Mouse (Mus musculus) stomach, embryonic 15.5 days (tissue): Measurements from ENCODE around the gene Gm9. TPM values are rescaled to one million over a fixed set of nuclear protein-coding genes. Genes with fewer than 3 reads are reported as not detected.
"Not testable (repeated sequence)": the region's sequence is repeated elsewhere in the genome, so short reads cannot be mapped to it uniquely, and the experiment has no call there.

ENCODE experiments used
- ATAC-seq: fragments of 200-750 bp; cut with Nextera tagmentation; 2 replicates; pipeline ENCODE4 v1.8.0; 2017; ENCODE audit warnings: low read depth, moderate number of reproducible peaks, moderate TSS enrichment; ENCODE audit not compliant: insufficient read depth, low FRiP score
- H3K27ac ChIP-seq: fragments of 300-500 bp; sonication (generic); 2 replicates; pipeline ENCODE4 v1.5.1; 2015; ENCODE audit warnings: mild to moderate bottlenecking, inconsistent platforms
- H3K27me3 ChIP-seq: fragments of 300-500 bp; sonication (generic); replicated peaks from 2 replicates; pipeline ENCODE4 v1.6.1; 2015; ENCODE audit warnings: inconsistent platforms
- H3K36me3 ChIP-seq: fragments of 300-500 bp; sonication (generic); 2 replicates; pipeline ENCODE4 v1.6.1; 2015; ENCODE audit warnings: inconsistent platforms
- H3K4me1 ChIP-seq: fragments of 300-500 bp; sonication (generic); 2 replicates; pipeline ENCODE4 v1.6.1; 2015; ENCODE audit warnings: inconsistent platforms
- H3K4me2 ChIP-seq: fragments of 300-500 bp; sonication (generic); 2 replicates; pipeline ENCODE4 v1.6.1; 2015; ENCODE audit warnings: mild to moderate bottlenecking, inconsistent platforms
- H3K4me3 ChIP-seq: fragments of 300-500 bp; sonication (generic); replicated peaks from 2 replicates; pipeline ENCODE4 v1.5.1; 2015; ENCODE audit warnings: inconsistent platforms
- H3K9ac ChIP-seq: fragments of 300-500 bp; sonication (generic); 2 replicates; pipeline ENCODE4 v1.6.1; 2015; ENCODE audit warnings: inconsistent platforms
- H3K9me3 ChIP-seq: fragments of 300-500 bp; sonication (generic); 2 replicates; pipeline ENCODE4 v1.6.1; 2016; ENCODE audit warnings: inconsistent platforms
- WGBS: fragments of 180-500 bp; shearing (Covaris S2); methylation state at CpG from one replicate; pipeline ENCODE4 v1.1.7; 2015; 5-methylcytosine and 5-hydroxymethylcytosine counted together
- polyA plus RNA-seq: library from polyadenylated mRNA; unstranded; fragments of >200 nt; fragmentation: Nextera tagmentation; extraction: Ambion mirVana; gene quantifications from 2 replicates; pipeline ENCODE4 v1.2.1, GENCODE M21; 2015

Gene Gm9
- polyA plus RNA-seq = not detected in 2 replicates

GRCm38 (mm10) chrX:37210941-37211340 lies at the start of gene Gm9:
TSS of gene Gm9 (minus strand) at chrX:37211041.
- H3K27ac ChIP-seq = no peak within 1 kb of the TSS
- WGBS = 80% methylated on average over 10 of the region's 10 CpGs
- H3K4me1 ChIP-seq = no peaks in the 10 kb centered on the region
- no peak for ATAC-seq
- H3K4me3 ChIP-seq = no peak within 1 kb of the TSS
- no peaks in the 10 kb centered on the region for H3K27me3 ChIP-seq
- H3K36me3 ChIP-seq = no peaks in the 10 kb centered on the region
- H3K9ac ChIP-seq = no peak within 1 kb of the TSS
- no peaks in the 10 kb centered on the region for H3K9me3 ChIP-seq
- H3K4me2 ChIP-seq = no peak within 1 kb of the TSS

DNA sequence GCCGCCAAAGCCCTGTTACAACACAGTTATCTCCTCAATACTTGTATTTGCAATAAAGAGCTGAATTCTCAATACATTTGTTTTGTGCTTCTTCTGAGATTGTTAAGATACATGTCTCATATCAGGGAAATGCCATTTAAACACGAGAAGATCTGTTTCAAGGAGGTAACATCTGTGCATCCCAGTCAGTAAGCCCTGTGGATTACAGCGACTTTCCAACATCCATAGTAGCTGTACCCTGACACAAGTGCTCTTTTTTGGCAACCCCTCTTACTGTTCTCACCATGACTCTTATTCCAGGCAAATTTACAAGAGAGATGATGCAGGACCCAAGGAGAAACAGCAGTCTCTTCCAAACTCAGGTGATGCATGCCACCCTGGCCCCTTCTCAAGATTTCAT lies 38.8 kb upstream of the Gm9 start, which contains the start of gene Rhox3a:
Gene Rhox3a (plus strand): TSS at position 301 of the 400 bp plus-strand sequence.
- not testable (repeated sequence) for ATAC-seq, H3K27me3 ChIP-seq
- 82% methylated on average over 1 of the region's 3 CpGs for WGBS

GRCm38 (mm10) chrX:37244676-37245075 lies 33.8 kb upstream of the Gm9 start, which contains the start of gene Rhox2a:
TSS of gene Rhox2a (plus strand) at chrX:37244976.
- not testable (repeated sequence) for H3K4me2 ChIP-seq, H3K27me3 ChIP-seq, ATAC-seq, H3K27ac ChIP-seq, H3K4me1 ChIP-seq, H3K9me3 ChIP-seq, H3K9ac ChIP-seq, H3K4me3 ChIP-seq, H3K36me3 ChIP-seq
- WGBS = 100% methylated on average over 2 of the region's 9 CpGs

More for the DNA sequence above, 38.8 kb upstream of the Gm9 start, which contains the start of gene Rhox3a:
- not testable (repeated sequence) for H3K27ac ChIP-seq, H3K4me2 ChIP-seq, H3K9ac ChIP-seq, H3K9me3 ChIP-seq, H3K4me1 ChIP-seq, H3K36me3 ChIP-seq, H3K4me3 ChIP-seq

DNA sequence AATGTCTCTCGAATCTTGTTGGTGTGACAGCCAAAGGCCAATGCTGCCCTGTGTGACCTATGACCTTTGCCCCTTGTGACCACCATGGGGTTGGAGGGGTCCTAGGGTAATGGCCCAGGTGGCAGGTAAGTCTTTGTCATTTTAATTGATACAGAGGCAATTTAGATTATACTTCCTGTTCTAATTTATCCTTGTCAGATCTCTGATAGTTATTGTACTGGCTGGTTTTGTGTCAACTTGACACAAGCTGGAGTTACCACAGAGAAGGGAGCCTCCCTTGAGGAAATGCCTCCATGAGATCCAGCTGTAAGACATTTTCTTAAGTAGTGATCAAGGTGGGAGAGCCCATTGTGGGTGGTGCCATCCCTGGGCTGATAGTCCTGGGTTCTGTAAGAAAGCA lies 11.3 kb upstream of the Gm9 start, which contains the start of gene Rhox1:
Gene Rhox1 (minus strand): TSS at position 101 of the 400 bp plus-strand sequence.
- not testable (repeated sequence) for H3K4me2 ChIP-seq, ATAC-seq, H3K27me3 ChIP-seq, H3K27ac ChIP-seq, H3K9me3 ChIP-seq, H3K36me3 ChIP-seq, H3K4me3 ChIP-seq, H3K4me1 ChIP-seq, H3K9ac ChIP-seq
- 53% methylated on average over 1 of the region's 1 CpGs for WGBS

- Histone ChIP-seq H3K4me2 (no peak overlapping the region), H3K9ac (no peak overlapping the region), H3K36me3 (no peaks in the 10 kb centered on the region), H3K9me3 (no peaks in the 10 kb centered on the region), H3K27ac (no peak overlapping the region), H3K27me3 (no peaks in the 10 kb centered on the region), H3K4me1 (no peaks in the 10 kb centered on the region), H3K4me3 (no peak overlapping the region)
- 55% methylated on average over 8 of the region's 8 CpGs for WGBS
- no peak for ATAC-seq
These were observed 12.2 kb downstream of the Gm9 start for GRCm38 (mm10) chrX:37198676-37199075.

GRCm38 (mm10) chrX:37191744-37192379 lies 19.0 kb downstream of the Gm9 start:
- peak overlapping the region; percentile 52 for H3K4me3 ChIP-seq
- no peaks in the 10 kb centered on the region for H3K4me1 ChIP-seq
- no peak overlapping the region for H3K27ac ChIP-seq
- 28% methylated on average over 28 of the region's 28 CpGs for WGBS
- H3K27me3 ChIP-seq = no peaks in the 10 kb centered on the region
- H3K9me3 ChIP-seq = no peaks in the 10 kb centered on the region
- no peak for ATAC-seq
- no peaks in the 10 kb centered on the region for H3K36me3 ChIP-seq
- H3K9ac ChIP-seq = no peak overlapping the region
- H3K4me2 ChIP-seq = peak overlapping the region; percentile 61

DNA sequence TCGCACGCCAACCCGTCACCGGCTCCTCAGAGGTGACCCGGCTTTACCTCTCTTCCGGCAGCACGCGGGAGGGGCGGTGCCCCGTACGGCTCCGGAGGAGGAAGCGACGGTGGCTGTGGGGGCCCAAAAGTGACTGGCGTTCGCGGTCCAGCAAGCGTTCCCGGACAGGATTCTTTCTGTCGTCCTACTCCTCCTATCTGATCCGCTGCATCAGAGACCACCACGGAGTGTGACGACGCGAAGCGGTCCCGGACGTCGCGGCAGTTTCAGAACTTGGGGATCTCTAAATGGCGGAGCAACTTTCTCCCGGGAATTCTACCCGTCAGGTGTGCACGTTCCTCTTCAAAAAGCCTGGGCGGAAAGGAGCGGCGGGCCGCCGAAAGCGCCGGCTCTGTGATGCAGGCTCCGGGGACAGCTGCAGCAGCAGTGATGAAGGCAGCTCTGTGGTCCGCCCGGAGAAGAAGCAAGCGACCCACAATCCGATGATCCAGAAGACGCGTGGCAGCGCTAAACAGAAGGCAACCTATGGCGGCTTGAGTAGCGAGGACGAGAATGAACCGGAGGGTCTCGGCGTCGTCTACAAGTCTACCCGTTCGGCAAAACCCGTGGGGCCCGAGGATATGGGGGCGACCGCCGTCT lies 19.6 kb downstream of the Gm9 start, which contains the start of the genes Ndufa1 and Rnf113a1:
Gene Ndufa1 (minus strand): TSS at position 59 of the 639 bp plus-strand sequence.
Gene Rnf113a1 (plus strand): TSS at position 141 of the 639 bp plus-strand sequence.
- H3K9me3 ChIP-seq = no peaks in the 10 kb centered on the region
- peak; percentile 81 for ATAC-seq
- H3K27ac ChIP-seq = peak within 1 kb of the TSS; percentile 40; the same call in 1 of the 2 replicates
- peak within 1 kb of the TSS; percentile 52 for H3K4me3 ChIP-seq
- H3K9ac ChIP-seq = peak within 1 kb of the TSS; percentile 29; the same call in 1 of the 2 replicates
- H3K4me1 ChIP-seq = no peaks in the 10 kb centered on the region
- H3K36me3 ChIP-seq = no peaks in the 10 kb centered on the region
- WGBS = 17% methylated on average over 63 of the region's 63 CpGs
- H3K27me3 ChIP-seq = no peaks in the 10 kb centered on the region
- peak within 1 kb of the TSS; percentile 61 for H3K4me2 ChIP-seq

DNA sequence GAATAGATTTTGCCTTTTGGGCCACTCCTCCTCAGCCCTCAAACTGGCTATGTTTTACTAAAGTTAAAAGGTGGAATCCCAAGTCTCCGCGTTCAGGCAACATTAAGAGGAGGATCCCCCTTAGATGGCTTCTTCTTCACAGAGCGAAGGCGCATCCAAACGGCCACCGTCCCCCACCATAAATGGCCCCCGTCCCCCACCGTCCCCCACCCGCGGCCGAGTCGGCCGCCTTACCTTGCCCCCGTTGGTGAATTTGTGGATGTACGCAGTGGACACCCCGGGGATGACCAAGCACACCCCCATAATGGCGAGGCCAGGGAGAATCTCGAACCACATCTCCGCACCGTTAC lies 20.1 kb downstream of the Gm9 start:
- 14% methylated on average over 20 of the region's 20 CpGs for WGBS
- Histone ChIP-seq H3K27ac (no peak overlapping the region), H3K4me1 (no peaks in the 10 kb centered on the region), H3K9ac (no peak overlapping the region), H3K4me3 (peak overlapping the region; percentile 52), H3K36me3 (no peaks in the 10 kb centered on the region), H3K27me3 (no peaks in the 10 kb centered on the region), H3K4me2 (peak overlapping the region; percentile 61), H3K9me3 (no peaks in the 10 kb centered on the region)
- ATAC-seq = no peak

DNA sequence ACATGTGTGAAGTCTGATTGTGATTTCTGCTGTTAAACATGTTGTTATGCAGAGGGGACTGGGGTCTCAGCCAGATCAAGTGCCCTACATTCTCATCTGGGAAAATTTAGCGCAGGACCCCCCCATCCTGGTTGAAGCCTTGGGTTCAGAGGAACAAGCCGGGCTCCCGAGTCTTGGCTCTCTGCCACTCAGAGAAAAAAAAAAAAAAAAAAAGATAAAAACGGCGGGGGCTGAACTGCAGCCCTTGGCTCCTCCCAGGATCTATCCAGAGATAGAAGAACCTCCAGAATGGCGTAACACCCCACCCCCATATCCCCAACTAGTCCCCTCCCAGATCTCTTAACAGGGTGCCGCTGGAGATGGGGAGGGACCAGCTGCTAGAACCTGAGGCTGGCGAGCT lies 26.4 kb downstream of the Gm9 start:
- H3K4me3 ChIP-seq, H3K9me3 ChIP-seq, ATAC-seq, H3K9ac ChIP-seq, H3K27ac ChIP-seq, H3K4me1 ChIP-seq, H3K36me3 ChIP-seq, H3K4me2 ChIP-seq, H3K27me3 ChIP-seq: not testable (repeated sequence)
- 61% methylated on average over 7 of the region's 8 CpGs for WGBS

- no peaks in the 10 kb centered on the region for H3K9me3 ChIP-seq
- no peaks in the 10 kb centered on the region for H3K36me3 ChIP-seq
- no peak within 1 kb of the TSS for H3K27ac ChIP-seq
- no peak within 1 kb of the TSS for H3K9ac ChIP-seq
- no peak within 1 kb of the TSS for H3K4me2 ChIP-seq
- no peak within 1 kb of the TSS for H3K4me3 ChIP-seq
- H3K27me3 ChIP-seq = no peaks in the 10 kb centered on the region
- H3K4me1 ChIP-seq = no peaks in the 10 kb centered on the region
- no peak for ATAC-seq
- WGBS = 44% methylated on average over 5 of the region's 5 CpGs
These were observed 42.1 kb downstream of the Gm9 start, which contains the start of gene Akap14 for GRCm38 (mm10) chrX:37168742-37169141. TSS of gene Akap14 (minus strand) at chrX:37168842.

- no peaks in the 10 kb centered on the region for H3K27me3 ChIP-seq
- H3K9me3 ChIP-seq = no peaks in the 10 kb centered on the region
- no peak for ATAC-seq
- H3K4me3 ChIP-seq = no peak overlapping the region
- 39% methylated on average over 3 of the region's 3 CpGs for WGBS
- H3K36me3 ChIP-seq = no peaks in the 10 kb centered on the region
- H3K27ac ChIP-seq = no peak overlapping the region
- H3K9ac ChIP-seq = no peak overlapping the region
- no peaks in the 10 kb centered on the region for H3K4me1 ChIP-seq
- H3K4me2 ChIP-seq = no peak overlapping the region
These were observed 43.8 kb downstream of the Gm9 start for GRCm38 (mm10) chrX:37167085-37167484.

DNA sequence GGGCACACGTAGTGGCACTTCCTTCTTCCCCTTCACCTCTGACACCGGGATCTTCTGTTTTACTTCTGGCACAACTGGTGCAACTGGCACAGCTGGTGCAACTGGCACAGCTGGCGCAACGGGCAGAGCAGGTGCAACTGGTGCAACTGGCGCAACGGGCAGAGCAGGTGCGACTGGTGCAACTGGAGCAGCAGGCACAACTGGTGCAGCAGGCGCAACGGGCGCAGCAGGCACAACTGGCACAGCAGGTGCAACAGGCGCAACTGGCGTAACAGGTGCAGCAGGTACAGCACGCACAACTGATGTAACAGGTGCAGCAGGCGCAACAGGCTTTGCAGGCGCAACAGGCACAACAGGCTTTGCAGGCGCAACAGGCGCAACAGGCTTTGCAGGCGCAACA lies 47.7 kb downstream of the Gm9 start:
- H3K27me3 ChIP-seq = no peaks in the 10 kb centered on the region
- H3K9me3 ChIP-seq = no peaks in the 10 kb centered on the region
- H3K4me3 ChIP-seq = no peak overlapping the region
- H3K4me2 ChIP-seq = no peak overlapping the region
- ATAC-seq = no peak
- WGBS = 79% methylated on average over 18 of the region's 18 CpGs
- no peak overlapping the region for H3K27ac ChIP-seq
- no peaks in the 10 kb centered on the region for H3K4me1 ChIP-seq
- no peaks in the 10 kb centered on the region for H3K36me3 ChIP-seq
- no peak overlapping the region for H3K9ac ChIP-seq
